Mouse (Mus musculus) lung, postnatal 25 days (tissue): Measurements from ENCODE around the gene Snph.

Experiments used
- DNase-seq: peaks from one replicate; pipeline ENCODE4 v3.0.0; 2022; ENCODE audit warnings: low spot score

Gene Snph

GRCm38 (mm10) chr2:151602106-151602505 is 30.3 kb downstream of the Snph start:
- DNase-seq: no peak

- no peak for DNase-seq
Observed at GRCm38 (mm10) chr2:151598068-151598467, 34.3 kb downstream of the Snph start.

- peak; percentile 12 for DNase-seq
Observed at GRCm38 (mm10) chr2:151587306-151587705, 45.1 kb downstream of the Snph start.

GRCm38 (mm10) chr2:151586807-151587206 is 45.6 kb downstream of the Snph start:
- no peak for DNase-seq

DNA sequence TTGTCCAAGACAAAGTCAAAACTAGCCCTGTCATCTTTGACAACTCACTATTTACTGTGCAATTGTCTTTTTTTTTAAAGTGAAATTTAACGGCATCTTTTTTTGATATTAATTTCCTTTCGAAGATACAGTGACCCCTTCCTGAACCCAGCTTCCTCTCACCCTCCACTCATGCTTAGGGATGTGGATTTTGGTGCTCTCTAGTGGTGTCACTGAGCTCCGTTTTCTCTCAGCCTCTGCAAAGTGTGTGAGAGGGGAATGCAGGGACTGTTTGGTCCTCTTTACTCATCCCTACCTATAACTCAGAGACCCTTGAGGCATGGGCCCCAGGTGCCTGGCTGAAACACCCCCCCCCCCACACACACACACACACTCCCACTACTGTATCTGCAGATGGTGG is 46.5 kb downstream of the Snph start:
- no peak for DNase-seq

DNA sequence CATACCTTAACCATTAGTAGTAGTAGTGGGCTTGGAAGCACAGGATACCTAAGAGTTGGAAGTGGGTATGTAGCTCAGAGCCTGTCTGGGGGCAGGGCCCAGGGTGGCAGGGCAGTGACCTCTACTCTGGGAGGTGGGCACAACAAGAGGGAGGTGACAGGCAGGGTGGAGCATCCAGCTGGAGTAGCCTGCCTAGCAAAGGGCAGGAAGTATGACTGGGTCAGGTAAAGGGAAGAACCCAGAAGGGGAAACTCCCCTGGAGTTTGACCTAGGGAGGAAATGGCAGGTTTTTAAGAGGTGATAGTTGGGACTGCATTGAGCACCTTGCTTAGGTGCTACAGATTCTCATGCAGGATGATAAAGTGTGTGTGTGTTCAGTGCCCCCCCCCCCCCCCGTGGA is 51.4 kb downstream of the Snph start:
- DNase-seq: no peak

GRCm38 (mm10) chr2:151579183-151579582 is 53.2 kb downstream of the Snph start:
- no peak for DNase-seq

GRCm38 (mm10) chr2:151575699-151576389 is 56.5 kb downstream of the Snph start:
- peak; percentile 86 for DNase-seq

DNA sequence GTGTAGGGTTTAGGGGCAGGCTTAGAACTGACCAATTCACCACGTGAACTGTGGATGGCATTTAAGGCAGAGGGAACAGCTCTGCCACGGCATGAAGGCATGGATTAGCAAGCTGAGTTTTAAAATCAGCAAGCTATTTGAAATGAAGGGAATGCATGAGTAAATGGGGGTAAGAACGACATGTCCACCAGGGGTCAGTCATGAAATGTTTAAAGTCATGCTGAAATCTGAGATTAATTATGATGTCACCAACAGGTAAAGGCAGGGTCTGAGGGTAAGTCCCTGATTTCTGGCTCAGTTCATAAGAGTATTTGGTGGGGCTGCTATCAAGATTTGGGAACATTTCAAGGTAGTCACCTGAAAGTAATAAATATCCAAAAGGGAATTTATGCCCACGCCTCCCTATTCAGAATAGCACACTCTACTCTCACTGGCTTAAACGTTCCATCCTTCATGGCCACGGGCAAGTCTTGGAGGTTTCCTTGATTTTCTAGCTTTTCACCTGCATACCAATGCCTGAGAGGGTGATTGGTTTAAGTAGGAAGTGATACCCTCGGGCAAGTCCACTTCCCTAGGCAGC is 57.2 kb downstream of the Snph start:
- DNase-seq: peak; percentile 59

- no peak for DNase-seq
Observed at GRCm38 (mm10) chr2:151574607-151575006, 57.8 kb downstream of the Snph start.

DNA sequence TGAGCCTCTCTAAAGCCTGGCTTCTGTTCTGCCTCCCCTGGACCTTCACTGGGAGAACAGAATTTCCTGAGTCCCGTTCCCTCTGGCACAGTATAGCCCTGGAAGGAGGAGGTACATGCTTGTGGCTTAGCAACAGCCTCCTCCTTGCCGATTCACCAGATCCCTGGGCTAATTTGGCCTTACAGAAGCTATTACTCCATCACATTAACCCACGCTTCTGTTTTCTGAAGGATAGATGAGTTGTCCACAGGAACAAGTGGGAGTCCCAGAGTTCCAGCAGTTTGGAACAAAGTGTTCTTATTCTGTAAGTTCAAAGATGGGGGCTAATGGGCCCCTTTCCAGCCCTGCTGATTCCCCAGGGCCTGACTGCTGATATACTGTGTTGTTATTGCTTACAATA is 58.7 kb downstream of the Snph start:
- DNase-seq: no peak

DNA sequence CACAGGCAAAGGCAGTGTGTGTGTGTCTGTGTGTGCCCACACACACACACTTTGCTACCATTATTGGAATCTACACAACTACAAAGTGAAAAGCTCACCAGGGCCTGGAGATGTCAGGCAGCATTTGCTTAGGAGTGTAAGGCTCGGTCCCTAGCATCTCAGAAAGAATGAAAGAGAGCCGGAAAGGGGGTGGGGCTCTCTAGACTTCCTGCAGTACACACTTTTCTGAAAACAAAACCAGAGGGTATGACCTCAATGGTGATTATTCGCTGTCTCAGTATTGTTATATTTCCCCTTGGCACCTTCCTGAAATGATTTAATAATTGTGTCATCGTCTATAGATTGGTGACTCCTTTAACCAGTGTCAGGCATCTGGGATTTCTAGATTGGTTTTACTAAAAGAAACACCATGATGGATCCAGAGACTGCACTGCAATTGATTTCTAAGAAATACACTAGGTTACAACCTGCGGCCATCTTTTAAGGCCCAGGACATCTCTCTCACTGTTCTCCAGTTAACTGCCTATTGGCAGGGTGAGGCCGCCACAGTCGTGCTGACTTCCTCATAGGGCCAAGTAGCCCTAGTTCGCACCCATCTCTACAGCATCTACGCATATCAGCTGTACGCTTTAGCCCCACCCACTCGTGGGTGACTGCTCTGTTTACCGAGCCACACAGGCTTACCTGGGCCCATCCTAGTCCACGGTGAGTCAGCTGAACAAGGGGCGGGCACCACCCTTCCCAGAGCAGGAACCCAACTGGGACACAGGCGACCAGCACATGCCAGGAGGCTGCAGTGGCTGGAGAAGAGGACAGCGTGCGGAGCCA is 60.3 kb downstream of the Snph start, which contains the start of gene Sdcbp2:
Gene Sdcbp2, plus strand, starts transcription at position 750 of the 828 bp plus-strand sequence.
- DNase-seq: peak; percentile 23

DNA sequence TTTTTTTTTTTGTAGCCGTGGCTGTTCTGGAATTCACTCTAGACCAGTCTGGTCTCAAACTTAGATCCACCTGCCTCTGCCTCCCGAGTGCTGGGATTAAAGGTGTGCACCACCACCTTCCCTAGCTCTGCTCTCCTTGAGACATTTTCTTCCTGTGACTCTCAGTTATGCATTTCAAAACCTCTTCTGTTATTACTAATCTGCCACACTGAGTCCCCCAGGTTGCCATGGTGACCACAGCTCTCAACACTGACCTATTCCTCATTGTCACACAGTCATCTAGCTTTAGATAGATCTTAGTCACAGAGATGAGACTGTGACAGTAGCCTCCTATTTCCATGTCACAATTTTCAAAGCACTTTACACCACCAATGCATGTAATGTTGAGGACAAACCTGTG is 62.9 kb downstream of the Snph start:
- no peak for DNase-seq

GRCm38 (mm10) chr2:151566856-151567255 is 65.5 kb downstream of the Snph start:
- DNase-seq: no peak

DNA sequence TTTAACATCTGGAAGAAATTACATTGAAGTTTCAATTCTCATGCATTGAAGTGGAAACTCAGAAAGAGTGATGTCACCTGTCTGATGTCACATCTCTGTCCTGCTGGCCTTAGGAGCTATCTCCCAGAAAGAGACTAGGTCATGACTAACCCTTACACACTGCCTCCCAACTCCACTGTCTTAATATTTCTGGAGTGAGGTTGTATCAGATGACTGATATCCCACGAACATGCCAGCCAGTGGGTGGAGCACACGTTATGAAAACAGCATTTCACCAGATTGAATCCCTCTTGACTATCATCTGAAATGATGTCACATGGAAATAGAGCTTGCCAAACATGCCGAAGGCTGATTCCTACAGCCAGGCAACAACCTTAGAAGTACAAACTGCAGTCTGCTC is 67.4 kb downstream of the Snph start:
- DNase-seq: no peak

DNA sequence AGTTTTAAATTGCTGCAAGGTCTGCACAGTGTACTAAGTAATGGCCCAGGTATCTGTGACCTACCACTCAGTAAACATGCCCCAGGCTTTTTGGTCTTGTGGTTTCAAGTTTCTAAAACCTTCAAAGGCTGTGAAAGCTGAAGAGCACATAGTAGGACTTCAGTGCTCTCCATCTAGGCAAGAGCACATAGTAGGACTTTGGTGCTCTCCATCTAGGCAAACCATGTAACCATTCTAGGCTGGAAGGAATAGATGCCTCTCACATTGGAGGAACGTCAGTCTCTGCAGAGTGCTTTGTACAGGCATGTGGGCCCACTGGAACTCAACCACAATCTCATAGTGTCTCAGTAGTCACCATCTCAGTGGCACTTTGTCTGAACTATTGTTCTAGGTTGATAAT is 68.4 kb downstream of the Snph start:
- no peak for DNase-seq

DNA sequence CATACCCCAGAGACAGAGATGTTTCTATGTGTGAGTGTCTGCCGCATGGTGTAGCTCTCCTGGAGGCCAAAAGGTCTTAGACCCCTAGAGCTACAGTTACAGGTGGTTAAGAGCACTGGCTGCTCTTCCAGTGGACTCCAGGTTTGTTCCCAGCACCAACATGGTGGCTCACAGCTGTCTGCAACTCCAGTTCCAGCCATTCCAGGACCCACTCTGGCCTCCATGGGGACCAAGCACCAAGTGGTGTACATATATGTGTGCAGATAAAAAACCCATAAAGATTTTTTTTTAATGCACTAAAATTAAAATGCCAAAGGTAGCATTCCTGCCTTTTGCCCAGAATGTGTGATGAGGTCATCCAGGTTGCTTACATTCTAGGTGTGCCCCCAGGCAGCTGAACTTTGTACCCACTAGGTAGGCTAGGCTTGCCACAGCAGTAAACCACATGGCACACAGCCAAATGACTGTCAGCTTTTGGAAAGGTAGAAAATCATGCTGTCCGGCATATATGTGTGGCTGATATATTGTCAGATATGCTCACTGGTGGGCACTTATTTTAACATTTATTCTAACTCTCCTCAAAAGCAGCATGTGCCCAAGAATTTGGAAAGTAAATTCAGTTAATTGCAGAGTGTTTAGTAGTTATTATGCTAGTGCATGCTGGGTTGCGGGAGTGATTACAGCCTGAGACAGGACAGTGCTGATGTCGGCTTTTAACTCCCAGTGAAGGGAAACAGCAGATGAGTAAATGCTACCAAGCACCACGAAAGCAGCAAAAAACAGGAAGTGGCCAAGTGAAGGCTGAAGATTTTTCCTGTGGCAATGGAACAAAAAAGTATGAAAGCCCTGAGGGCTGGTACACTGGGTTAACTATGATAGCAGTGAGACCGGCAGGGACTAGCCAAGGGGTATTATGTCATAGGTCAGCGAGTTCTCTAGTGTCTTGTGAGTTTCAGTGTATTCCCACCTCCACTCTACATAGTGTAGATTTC is 69.2 kb downstream of the Snph start:
- DNase-seq: peak; percentile 29

DNA sequence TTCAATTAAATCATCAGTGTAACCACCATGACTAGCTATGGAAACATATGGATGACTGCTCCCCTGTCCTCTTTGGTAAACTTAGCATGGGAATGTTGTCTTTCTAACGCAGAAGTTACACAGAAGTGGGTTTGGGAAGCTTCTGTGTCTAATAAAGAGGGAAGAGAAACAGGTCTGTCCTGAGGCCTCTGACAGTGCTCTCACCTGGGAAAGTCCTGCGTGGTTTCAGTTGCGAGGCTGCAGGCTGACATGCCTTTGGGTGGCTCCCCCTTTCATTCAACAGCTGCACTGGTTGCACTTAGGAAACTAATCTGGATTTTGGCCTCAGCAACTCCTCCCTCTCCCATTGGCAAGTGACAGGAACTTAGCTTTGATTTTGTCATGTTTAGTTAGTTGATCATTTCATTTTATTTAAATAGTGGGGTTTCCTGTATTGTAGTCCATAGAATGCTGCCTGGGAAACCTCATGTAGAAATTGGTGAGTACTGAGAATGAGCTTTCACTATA is 82.7 kb downstream of the Snph start:
- DNase-seq: no peak

DNA sequence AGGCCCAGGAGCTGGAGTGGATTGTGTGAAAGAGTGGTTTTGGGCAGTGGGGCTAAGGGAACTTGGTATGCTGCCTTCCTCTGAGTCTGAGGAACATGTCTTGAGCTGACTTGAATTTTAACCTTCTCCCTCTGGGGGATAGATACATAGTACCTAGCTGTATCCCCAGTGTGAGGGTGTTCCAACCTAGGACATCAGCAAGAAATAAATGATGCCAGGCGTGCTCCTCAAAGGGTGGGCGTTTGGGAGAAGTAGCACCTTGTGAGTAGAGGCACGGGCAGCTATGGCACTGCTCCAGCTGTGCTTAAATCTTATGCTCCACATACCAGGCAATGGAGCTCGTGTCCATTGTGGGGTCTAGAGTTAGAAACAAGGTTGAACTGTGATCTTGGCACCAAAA is 85.8 kb downstream of the Snph start:
- no peak for DNase-seq

- DNase-seq: no peak
Observed at GRCm38 (mm10) chr2:151544673-151545072, 87.7 kb downstream of the Snph start.

DNA sequence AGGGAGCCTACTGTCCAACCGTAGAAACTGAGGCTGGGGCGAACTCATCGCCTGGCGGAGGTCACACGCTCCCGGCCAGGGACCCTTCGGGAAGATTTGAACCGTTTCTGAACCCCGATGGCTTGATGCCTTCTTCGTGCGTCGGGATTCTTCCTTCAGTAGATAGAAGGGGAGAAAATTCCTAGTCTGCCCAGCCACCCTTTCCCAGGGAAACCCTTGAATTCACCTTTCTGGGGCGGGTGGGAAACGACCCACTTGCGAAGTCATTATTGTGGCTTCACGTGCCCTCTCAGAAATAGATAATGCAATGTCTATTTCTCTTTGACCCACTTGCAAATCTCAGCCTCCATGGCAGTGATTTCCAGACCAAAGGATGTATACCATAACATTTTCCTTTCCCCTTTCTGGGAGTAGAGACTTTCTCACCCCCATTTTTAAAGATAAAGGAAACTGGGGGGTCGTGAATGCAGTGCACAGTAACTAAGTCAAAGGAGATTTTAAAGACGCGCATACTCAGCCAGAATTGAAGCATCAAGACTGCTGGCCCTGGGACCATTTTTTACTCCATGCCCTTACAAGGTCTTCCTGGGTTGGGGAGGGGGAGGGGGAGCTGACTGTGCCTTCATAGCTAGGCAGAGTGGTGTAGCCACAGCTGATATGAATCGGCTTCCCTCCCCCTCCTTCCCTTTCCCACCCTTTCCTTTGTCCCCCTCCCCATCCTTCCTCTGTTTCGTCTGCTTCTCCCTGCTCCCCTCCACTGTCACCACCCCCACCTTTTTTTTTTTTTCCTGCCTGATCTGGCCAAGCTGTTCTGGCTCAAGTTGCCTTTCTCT is 89.1 kb downstream of the Snph start:
- peak; percentile 73 for DNase-seq
